Mouse (Mus musculus) megakaryocyte, embryonic 14.5 days (primary cell): ENCODE measurements around the gene Snrpc. TPM values are rescaled to one million over a fixed set of nuclear protein-coding genes. Genes with fewer than 3 reads are reported as not detected.

Experiments used
- H3K27me3 ChIP-seq: replicated peaks from 2 replicates; pipeline ENCODE3; 2012; ENCODE audit warnings: inconsistent platforms
- H3K36me3 ChIP-seq: replicated peaks from 2 replicates; pipeline ENCODE3; 2012; ENCODE audit warnings: low read length, inconsistent platforms, mixed read lengths
- H3K4me1 ChIP-seq: 2 replicates; pipeline ENCODE4 v1.6.1; 2012; ENCODE audit warnings: inconsistent platforms
- H3K4me3 ChIP-seq: replicated peaks from 2 replicates; pipeline ENCODE3; 2012; ENCODE audit warnings: moderate library complexity, mild to moderate bottlenecking, inconsistent platforms
- H3K9me3 ChIP-seq: 2 replicates; pipeline ENCODE4 v1.6.1; 2012; ENCODE audit warnings: inconsistent platforms
- FLI1 ChIP-seq: IDR thresholded peaks from 2 replicates; pipeline ENCODE4 v1.6.1; 2012; ENCODE audit warnings: low read length, inconsistent platforms, mixed read lengths
- GATA1 ChIP-seq: IDR thresholded peaks from 3 replicates; pipeline ENCODE4 v1.6.1; 2012; ENCODE audit warnings: mixed read lengths, low read length, inconsistent platforms, borderline replicate concordance
- polyA plus RNA-seq: library from polyadenylated mRNA; stranded (reverse); fragments of >175 nt; gene quantifications from 2 replicates; pipeline ENCODE4 v1.2.3, GENCODE M21; 2012; ENCODE audit warnings: low replicate concordance; ENCODE audit not compliant: insufficient read depth

The Snrpc gene
- polyA plus RNA-seq, 1 experiment = 400 TPM

DNA sequence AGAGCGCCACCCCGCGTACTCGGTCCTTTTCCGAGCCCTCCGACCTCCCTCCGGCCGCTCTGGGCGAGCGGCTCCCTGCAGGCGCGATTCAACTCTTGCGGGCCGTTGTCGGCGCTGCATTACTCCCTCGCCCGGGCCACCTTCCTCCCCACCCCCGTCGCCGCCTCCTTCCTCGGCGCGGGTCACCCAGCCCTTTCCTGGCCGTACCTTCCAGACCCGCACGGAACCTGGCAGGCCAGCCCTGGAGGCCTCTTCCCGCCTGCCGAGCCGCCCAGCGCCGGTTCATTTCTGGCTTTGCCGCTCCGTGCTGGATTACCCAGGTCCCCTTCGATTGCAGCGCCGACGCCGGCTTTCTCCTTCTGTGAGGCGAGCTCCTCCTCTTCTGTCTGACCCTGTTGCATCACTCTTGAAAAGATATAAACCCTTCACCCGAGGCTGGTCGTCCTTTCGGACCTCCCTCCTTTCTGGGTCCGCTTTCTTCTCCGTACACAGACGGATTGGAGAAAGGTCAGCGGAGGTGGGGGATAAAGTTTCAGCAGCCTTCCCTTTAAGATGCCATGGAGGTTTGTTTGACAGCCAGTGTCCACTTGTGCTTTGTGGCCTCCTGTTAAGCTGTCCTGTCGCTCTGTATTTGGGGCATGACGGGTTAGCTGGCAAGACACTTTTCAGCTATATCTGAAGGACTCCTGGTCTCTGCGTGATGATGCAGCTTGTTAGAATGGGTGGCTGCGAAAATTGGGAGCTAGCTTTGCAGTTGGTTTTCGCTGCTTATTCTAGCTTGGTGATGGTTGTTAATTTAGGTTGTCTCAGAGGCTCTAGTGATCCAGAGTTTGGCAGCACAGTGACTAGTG, 19.1 kb downstream of the Snrpc start:
- H3K27me3 ChIP-seq = no peaks in the 10 kb centered on the region
- no peak for TF ChIP-seq GATA1
- TF ChIP-seq FLI1 = no peak
- peaks cover 21% of the 10 kb centered on the region for H3K36me3 ChIP-seq
- no peaks in the 10 kb centered on the region for H3K9me3 ChIP-seq
- peaks cover 46% of the 10 kb centered on the region for H3K4me1 ChIP-seq
- H3K4me3 ChIP-seq = peak overlapping the region; percentile 97

GRCm38 (mm10) chr17:27857649-27858475, 19.9 kb downstream of the Snrpc start:
- TF ChIP-seq FLI1 (no peak), GATA1 (no peak)
- no peaks in the 10 kb centered on the region for H3K9me3 ChIP-seq
- H3K4me3 ChIP-seq = peak overlapping the region; percentile 97
- peaks cover 13% of the 10 kb centered on the region for H3K36me3 ChIP-seq
- H3K4me1 ChIP-seq = peaks cover 50% of the 10 kb centered on the region
- no peaks in the 10 kb centered on the region for H3K27me3 ChIP-seq

- Histone ChIP-seq H3K4me1 (peaks cover 50% of the 10 kb centered on the region), H3K4me3 (peak overlapping the region; percentile 97), H3K36me3 (peaks cover 5% of the 10 kb centered on the region), H3K27me3 (no peaks in the 10 kb centered on the region), H3K9me3 (no peaks in the 10 kb centered on the region)
- TF ChIP-seq FLI1 (no peak), GATA1 (no peak)
These were observed 21.2 kb downstream of the Snrpc start for GRCm38 (mm10) chr17:27859131-27859530.

GRCm38 (mm10) chr17:27865461-27865860, 27.5 kb downstream of the Snrpc start:
- no peak for TF ChIP-seq GATA1
- no peak for TF ChIP-seq FLI1

DNA sequence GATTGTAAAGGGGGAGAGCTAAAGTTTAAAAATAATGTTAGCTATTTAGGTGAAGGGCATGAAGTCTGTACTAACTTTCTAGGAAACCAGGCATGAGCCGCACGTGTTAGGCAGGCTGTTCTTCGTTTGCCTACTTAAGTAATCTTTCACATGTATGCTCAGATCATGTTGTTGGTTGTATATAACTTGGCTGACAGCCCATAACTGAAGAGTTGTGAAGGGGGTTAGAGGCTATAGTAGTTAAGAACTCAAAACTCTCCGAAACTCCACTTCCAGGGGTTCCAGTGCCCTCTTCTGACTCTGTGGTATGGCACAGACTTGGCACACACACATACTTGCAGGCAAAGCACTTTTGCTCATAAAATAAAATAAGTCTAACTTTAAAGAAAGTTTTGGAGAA, 28.8 kb downstream of the Snrpc start:
- Histone ChIP-seq H3K36me3 (peaks cover 3% of the 10 kb centered on the region), H3K9me3 (no peaks in the 10 kb centered on the region), H3K4me1 (peaks cover 39% of the 10 kb centered on the region), H3K4me3 (no peak overlapping the region), H3K27me3 (peaks cover 4% of the 10 kb centered on the region)
- TF ChIP-seq FLI1 (no peak), GATA1 (no peak)

More at GRCm38 (mm10) chr17:27865461-27865860, 27.5 kb downstream of the Snrpc start:
- Histone ChIP-seq H3K4me3 (no peak overlapping the region), H3K27me3 (peaks cover 4% of the 10 kb centered on the region), H3K4me1 (peaks cover 48% of the 10 kb centered on the region), H3K9me3 (no peaks in the 10 kb centered on the region), H3K36me3 (peaks cover 3% of the 10 kb centered on the region)

DNA sequence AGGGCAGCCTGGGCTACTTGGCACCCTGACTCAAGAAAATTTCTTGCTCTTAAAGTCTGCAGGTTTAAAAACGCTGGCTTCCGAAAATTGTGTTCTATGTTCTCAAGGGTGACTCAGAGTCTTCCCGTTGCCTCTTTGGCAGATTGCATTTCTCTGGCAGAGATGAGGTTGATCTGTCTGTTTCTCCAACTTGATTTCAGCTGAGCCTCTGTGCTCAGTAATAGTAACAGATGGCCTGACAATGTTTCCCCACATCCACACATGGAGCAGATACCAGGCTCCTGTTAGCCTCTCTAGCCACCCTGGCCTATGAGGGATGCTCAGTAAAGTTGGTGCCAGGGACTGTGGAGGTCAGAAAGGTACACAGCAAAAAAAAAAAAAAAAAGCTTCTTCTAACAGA, 33.9 kb downstream of the Snrpc start:
- Histone ChIP-seq H3K4me3 (no peak overlapping the region), H3K27me3 (no peaks in the 10 kb centered on the region), H3K9me3 (no peaks in the 10 kb centered on the region), H3K4me1 (peaks cover 45% of the 10 kb centered on the region), H3K36me3 (peaks cover 7% of the 10 kb centered on the region)
- no peak for TF ChIP-seq FLI1
- no peak for TF ChIP-seq GATA1

DNA sequence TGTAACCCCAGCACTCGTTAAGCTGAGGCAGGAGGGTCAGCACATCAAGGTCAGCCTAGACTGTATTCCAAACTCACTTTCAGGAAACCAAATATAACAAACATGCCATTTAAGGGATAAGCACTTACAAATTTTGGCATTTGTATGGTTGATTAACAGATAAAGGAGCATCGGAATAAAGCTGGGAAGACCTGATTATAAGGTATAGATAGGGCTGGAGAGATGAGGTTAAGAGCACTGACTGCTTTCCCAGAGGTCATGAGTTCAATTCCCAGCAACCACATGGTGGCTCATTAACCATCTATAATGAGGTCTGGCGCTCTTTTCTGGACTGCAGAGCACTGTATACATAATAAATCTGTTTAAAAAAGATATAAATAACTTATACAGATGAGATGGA, 35.6 kb downstream of the Snrpc start:
- no peaks in the 10 kb centered on the region for H3K9me3 ChIP-seq
- no peaks in the 10 kb centered on the region for H3K27me3 ChIP-seq
- H3K4me1 ChIP-seq = peaks cover 34% of the 10 kb centered on the region
- TF ChIP-seq FLI1 (no peak), GATA1 (no peak)
- H3K36me3 ChIP-seq = peaks cover 21% of the 10 kb centered on the region
- H3K4me3 ChIP-seq = no peak overlapping the region

DNA sequence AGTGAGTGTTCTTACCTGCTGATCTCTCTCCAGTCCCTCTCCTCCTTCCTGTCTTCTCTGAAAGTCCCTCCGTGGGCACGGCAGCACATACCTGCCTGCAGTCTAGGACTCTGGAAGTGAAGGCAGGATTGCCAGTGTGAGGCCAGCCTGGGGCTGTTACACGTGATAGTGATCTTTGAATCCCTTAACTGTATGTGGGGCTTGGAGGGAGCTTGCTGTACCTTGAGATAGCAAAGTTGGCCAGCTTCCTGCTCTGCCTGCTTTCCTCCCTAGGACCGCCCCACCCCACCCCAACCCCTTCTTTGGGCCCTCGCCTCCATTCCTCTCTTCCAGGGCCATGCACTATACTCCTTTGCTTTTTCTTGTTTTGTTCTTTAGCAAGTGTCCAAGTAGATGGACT, 36.6 kb downstream of the Snrpc start:
- TF ChIP-seq FLI1 = no peak
- Histone ChIP-seq H3K36me3 (peaks cover 30% of the 10 kb centered on the region), H3K9me3 (no peaks in the 10 kb centered on the region), H3K27me3 (no peaks in the 10 kb centered on the region), H3K4me1 (peaks cover 24% of the 10 kb centered on the region), H3K4me3 (peak overlapping the region; percentile 62)

GRCm38 (mm10) chr17:27881518-27881917, 43.6 kb downstream of the Snrpc start:
- TF ChIP-seq FLI1 (no peak), GATA1 (no peak)
- Histone ChIP-seq H3K4me3 (no peak overlapping the region), H3K36me3 (peaks cover 92% of the 10 kb centered on the region), H3K9me3 (no peaks in the 10 kb centered on the region), H3K27me3 (no peaks in the 10 kb centered on the region), H3K4me1 (peaks cover 7% of the 10 kb centered on the region)

DNA sequence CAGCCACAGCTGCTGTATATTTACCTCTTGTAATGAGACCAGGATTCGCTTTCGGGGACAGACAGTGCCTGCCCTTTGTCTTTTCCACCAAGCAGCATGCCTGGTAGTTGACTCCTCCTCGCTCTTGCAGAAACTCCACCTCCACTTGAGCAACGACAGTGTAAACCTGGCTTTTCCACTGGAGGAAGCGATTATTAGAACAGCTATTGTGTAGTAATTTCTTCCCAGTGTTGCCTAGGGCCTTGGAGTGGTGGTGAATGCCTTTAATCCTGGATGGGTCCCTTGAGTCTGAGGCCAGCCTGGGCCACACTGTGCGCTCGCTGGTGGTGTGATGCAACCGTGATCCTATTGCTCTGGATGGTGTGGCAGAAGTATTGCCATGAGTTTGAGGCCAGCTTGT, 45.2 kb downstream of the Snrpc start:
- Histone ChIP-seq H3K4me1 (peaks cover 8% of the 10 kb centered on the region), H3K27me3 (no peaks in the 10 kb centered on the region), H3K36me3 (peaks cover 95% of the 10 kb centered on the region), H3K9me3 (no peaks in the 10 kb centered on the region), H3K4me3 (no peak overlapping the region)
- TF ChIP-seq FLI1 (no peak), GATA1 (no peak)
